Mouse (Mus musculus): ENCODE measurements around the gene Slc24a2.

Gene Slc24a2

DNA sequence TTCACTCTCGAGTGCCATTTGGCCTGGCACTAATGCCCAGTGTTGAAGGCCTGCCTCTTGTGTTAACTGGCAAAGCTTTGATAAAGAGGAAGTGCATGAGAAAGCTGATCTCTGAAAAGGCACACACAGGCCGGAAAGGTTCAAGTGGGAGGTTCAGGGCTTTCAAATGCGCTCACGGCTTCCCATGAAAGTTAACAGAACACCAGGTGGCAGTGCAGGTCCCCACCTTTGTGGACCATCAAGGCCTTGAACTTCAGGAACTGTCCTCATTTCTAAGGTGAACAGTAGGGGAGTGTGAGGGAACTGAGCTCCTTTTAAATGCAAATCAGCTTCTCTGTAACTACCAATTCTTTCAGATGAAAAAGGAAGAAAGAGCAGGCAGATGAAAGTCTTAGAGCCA is 110.5 kb downstream of the Slc24a2 start:
- no peak for DNase-seq (ENCODE audit: low spot score in 2 of 2)

DNA sequence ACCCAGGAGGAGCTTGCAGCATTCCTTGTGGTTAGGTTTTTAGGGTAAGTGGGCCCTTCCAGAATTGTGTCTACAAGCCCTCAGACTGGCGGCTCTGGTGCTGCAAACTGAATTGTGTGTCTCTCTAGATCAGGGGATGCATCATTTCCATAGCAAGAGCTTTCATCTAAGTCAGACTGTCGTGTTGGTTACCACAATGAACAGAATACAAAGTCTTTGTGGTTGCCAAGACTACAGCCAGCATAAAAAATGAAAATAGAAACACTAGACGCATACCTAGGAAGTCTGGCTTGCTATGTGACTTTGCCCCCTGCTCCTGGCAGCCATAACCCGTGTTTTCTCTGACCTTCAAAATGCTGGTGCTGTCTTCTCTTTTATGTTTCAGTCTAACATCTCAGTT is 114.6 kb downstream of the Slc24a2 start:
- DNase-seq (ENCODE audit: low spot score in 2 of 2) = no peak

DNA sequence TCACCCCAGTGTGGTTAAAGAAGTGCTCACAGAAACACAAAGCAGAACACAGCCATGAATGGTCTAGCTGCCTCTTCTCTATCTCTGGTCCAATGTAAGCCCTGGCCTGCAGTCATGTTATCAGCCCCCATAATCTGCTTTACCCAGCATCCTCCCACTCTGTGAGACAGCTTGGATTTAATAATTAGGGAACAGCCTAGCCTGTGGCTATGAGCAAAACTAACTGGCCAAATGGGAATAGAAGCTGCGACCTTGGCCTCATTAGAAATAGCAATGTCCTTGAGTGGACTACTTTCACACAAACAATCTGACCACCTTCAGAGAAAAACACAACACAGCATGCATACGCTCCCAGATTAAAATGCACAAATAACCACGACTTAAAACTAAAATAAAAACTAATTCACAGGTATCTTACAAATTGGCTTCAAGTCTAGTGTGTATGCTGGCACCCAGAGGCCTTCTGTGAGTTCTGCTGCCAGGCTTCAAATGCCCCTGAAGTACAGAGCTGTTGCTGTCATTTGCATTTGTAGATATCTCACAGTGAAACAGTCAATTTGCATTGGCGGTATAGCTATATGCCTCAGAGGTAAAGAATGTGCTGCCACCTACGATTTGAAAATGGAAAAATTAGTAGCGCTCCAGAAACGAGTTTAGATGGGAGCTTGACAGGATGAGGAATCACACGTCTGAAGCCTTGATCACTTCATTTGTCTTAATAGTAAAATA is 120.8 kb downstream of the Slc24a2 start:
- DNase-seq (ENCODE audit: low spot score in 2 of 2) = no peak

DNA sequence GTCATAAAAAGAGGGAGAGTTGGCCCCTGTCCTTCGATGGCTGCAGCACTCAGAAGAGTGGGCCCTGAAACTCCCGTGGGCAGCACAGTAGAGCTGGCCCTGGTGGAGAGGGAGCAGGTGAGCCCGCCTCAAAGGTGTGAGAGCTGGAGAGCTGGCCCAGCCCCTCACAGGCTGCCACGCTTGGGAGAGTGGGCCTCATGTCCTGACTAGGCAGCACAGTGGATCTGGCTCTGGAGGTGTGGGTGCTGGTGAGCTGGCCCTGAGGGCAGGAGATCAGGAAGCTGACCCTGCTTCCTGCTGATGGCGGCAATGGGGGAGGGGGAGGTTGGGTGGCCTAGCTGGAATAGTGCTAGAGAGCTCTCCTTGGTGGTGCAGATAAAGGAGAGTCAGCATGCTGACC is 129.3 kb downstream of the Slc24a2 start:
- DNase-seq (ENCODE audit: low spot score in 2 of 2) = no peak

DNA sequence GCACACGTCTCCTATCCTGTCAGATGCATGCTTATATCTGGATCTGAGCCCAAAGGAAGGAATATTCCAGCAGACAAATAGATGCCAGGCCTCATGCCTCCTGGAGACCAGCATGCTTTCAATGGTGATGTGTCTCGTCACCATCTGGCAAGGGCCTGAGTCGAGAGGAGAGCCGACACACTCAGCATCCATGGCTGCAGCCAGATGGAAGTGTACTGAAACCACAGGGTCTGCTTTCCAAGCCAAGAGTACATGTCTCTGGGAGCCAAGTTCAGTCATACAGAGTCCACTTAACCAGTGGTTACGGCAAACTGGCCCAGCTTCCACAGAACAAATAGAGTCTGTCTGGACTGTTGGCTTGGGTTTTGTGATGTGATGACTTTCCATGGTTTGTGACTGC is 134.1 kb downstream of the Slc24a2 start:
- DNase-seq (ENCODE audit: low spot score in 2 of 2) = peak; percentile 72 to 77

DNA sequence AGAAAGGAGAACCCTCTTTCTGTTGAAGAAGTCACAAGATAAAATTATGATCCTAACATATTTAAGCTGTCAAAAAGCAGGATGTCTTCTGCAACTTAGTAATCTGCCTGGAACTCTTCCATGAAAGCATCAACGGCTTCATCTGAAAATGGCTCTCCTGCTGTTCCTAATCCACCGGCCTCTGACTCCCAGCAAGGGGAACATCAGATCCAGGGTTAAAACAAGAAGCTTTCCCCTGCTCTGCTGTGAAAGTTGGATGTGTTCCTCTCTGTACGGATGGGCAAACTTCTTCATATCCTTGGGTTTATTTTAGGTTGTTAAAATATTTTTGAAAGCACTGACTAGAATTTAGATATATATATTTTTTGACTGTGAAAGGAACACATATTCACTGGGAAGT is 136.7 kb downstream of the Slc24a2 start:
- DNase-seq (ENCODE audit: low spot score in 2 of 2) = peak; percentile 13 to 27

DNA sequence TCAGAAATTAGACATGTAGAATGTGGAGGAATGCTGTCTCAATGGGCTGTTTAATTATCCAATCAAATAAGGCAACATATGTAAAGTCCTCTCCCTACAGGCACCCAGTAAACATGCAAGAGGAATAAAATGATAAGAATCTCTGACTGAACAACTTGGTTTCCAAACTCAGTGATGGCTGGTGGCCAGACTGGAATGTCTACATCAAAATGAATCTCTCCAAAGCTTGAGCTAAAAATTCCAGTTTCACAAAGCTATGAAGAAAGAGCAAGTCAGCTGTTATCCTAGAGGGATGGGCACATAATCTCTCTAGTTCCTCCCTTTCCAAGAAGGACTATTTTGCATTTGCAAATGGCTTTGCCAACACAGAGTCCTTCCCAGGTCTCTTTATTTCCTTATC is 139.4 kb downstream of the Slc24a2 start:
- DNase-seq (ENCODE audit: low spot score in 2 of 2) = peak in 1 of 2 experiments; percentile 3

DNA sequence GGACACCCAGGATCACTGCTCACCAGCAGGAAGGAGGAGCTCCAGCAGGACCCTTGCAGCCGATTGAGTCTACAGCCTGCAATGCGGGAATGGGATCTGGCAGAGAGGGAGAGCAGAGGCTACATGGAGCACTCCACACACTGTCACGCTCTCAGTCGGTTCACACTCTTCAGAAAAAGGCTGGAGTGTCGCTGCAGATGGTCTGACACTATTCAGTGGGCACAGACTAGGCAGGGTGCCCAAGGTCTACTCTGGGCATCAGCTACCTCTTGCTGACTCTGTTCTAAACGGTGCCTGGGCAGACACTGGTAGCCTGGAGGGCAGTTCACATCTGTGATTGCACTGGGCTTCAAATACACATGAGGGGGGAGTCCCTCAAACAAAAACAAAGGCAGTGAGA is 141.6 kb downstream of the Slc24a2 start:
- DNase-seq (ENCODE audit: low spot score in 2 of 2) = no peak

DNA sequence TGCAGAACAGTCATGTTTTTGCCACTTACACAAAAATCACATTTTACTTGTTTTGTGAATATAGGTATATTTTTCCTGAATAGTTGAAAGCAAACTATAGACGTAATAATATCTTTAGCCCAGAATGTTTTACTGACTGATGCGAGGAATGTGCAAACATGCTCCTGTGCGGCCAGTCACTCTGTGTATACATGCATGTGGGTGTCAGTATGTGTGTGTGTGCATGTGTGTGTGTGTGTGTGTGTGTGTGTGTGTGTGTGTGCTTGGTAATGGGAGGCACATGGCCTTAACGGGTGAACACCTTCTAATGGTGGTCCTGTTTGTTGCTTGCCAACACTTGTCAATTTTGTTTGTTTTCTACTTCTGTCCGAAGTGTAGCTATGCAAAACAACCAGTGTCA is 142.7 kb downstream of the Slc24a2 start:
- no peak for DNase-seq (ENCODE audit: low spot score in 2 of 2)

DNA sequence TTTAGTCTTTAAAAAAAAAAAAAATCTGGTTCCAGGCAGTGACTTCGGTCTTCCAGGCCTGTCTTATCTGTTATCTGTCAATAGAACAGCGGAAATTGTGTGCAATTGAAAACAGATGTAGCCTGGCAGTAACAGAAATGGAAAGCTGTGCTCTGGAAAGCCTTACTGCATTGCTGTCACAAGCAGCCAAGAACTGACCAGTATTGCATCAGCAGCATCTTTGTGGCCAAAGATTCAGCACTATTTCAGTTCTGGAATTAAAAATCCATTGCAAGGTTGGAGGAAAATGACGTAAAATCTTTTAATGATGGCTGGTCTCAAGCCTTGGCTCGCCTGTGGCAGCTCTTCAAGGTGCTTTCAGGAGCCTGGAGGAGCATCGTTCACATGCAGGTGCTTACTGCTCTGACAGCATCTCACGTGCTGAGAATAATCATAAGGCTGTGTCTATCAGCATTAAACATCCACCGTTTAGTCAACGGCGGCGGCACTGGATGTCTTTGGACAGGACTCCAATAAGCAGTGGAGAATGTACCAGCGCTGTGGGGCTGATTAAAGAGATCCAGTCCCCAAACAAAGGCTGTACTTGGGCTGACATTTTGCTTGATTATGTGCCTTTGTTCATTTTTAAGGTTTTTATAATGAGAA is 143.2 kb downstream of the Slc24a2 start:
- peak; percentile 67 to 70 for DNase-seq (ENCODE audit: low spot score in 2 of 2)

DNA sequence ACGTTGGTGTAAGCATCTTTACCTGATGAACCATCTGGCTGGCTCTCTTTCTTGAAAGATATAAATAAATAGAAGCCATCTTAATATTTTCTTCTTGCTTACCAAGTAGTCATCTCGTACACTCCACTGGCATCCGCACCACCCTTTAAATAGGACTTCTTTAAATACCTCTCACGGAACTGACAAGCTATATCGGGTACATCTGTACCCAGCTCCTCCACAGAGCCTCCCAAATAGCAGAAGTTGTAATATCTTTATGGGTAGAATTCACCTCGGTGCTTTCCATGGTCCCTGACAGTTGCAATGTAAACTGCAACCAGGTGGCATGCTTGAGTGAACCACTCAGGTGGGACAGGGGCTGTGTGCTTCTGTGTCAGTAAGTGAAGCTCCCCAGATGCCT is 149.0 kb downstream of the Slc24a2 start:
- DNase-seq (ENCODE audit: low spot score in 2 of 2) = no peak

DNA sequence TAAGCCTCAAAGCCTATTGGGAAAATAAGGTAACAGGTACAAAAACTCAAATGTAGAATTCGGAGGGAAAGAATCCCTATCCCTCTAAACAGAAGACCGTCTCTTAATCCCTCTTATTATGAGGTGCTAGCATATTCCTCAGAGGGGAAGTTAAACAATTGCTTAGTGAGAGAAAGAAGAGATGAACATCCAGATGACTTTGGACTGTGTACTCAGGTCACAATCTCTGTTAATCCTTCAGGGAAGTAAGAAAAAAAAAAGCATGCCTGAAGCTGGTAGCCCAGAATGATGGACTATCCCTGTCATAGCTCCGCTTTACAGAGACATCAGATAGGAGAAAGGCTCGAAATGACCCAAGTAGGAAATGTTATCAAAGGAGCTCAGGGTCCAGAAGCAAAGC is 151.0 kb downstream of the Slc24a2 start:
- no peak for DNase-seq (ENCODE audit: low spot score in 2 of 2)

DNA sequence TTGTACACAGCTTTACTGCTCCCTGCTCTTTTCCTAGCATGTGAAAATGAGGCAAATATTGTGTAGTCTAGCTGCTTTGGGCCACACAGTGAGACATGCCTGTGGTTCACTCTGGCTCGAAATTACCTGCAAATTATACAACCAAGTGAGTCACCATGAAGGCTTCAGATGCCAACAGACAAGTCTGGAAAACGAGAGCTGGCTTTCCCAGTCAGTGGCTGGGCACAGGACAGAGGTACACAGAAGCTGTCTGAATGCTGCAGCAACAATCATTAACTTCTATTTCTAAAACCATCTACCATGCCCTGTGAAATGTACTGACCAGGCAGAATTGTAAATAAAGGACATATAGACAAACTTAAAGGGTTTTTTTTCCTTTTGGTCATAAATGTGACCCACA is 151.6 kb downstream of the Slc24a2 start:
- DNase-seq (ENCODE audit: low spot score in 2 of 2) = no peak

DNA sequence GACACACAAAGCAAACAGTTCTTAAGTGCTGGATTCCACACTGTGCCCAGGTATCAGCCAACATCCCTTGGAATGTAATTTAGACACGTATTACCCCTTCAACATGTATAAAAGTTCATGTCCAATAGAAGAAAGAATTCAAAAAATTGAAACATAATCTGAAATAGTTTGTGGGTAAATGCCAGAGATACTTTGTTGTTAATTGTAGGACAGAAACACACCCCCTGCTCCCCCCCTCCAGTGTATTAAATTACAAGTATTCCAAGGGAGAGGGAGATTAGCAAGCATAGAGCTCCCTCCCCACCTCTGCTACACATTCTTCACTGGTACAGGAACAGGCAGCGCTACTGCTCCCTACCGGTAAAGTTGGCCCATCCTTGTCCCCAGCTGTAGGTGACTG is 154.5 kb downstream of the Slc24a2 start:
- no peak for DNase-seq (ENCODE audit: low spot score in 2 of 2)

DNA sequence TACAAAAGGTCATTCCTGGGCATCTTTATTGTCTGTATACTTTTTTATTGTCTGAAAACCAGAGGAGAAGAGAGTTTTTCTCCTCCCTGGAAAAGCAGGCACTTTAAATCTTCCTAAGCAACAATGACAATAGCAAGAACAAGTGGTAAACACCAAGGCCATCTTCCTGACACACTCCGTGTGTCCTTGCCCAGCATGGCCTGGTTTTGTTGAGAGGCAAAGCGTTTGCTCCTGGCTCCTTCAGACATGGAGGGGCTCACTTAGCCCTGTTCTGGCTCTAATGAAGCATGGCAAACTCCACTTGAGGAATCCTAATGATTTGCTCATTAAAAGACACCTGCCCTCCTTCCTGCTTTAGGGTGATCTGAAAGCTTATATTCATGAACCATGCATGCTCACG is 162.2 kb downstream of the Slc24a2 start:
- DNase-seq (ENCODE audit: low spot score in 2 of 2) = no peak

DNA sequence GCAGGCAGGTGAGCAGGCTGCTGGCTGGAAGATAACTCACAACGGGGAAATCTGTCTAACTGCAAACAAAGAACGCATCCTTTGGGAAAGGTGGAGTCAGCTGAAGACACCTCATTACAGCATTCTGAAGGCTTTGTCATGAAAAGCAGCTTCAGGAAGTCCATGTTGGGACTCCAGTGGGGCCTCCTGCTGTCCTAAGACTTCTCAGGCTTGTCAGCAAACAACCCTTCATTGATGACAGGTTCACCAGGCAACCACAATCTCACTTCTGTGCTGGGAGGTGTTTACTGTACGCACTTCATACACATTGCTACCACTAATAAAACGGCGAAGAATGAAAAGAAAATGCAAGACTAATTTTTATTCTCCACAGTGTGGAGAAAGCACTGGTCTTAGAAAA is 165.1 kb downstream of the Slc24a2 start:
- DNase-seq (ENCODE audit: low spot score in 2 of 2) = no peak

DNA sequence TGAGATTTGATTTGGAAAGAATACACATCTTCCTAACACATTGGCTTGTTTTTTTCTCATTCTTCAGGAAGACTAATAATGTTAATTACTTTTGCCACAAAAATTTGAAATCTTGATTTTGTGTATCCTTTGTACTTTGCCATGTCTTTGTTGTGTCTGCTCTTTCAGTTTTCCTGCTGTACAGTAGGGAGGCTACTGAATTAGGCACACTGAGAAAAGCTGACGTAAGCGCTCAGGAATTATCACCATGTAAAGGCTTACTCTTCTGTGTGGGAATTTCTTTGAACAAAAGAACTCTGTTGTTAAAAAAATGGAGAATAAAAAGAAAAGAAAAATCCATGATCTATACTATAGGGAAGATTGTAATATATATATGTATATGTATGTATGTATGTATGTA is 165.7 kb downstream of the Slc24a2 start:
- DNase-seq (ENCODE audit: low spot score in 2 of 2) = no peak

DNA sequence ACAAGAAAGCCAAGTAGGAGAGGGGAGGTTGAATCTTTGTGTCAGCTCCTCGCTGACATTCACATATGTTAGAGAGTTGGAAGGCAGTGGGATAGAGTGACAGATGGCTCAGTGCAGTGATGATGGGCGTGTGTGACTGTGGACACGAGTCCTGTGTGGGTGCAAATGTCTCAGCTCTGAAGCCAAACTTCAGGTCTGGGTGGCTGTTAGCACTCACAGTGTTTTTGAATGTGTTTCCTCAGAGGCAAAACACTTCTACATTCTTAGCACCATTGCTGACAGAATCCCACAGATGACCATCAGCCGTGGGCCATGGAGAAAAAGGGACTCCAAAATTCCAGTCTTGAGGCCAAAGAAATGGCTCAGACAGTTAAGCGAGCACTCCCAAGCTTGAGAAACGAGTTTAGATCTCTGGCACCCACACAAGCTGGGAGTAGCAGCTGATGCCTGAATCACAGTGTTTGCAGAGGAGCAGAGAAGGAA is 167.5 kb downstream of the Slc24a2 start:
- no peak for DNase-seq (ENCODE audit: low spot score in 2 of 2)

DNA sequence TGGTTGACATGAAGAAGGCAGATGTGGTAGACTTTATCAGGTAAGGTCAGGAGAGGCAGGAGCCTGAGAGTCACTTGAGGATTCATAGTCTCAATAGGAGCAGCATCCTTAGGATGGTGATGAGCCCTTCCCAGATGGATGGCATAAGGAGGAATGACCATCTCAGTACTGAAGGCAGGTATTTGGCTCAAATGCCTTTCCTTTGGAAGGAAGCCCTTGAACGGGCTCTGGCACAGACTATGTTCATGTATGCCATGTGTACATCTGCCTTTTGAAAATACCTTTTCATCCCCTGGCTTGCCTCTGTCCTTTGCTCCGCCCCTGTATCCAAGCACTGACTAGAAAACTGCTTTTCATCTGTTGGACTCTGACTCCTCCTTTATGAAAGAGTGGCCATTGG is 168.6 kb downstream of the Slc24a2 start:
- DNase-seq (ENCODE audit: low spot score in 2 of 2) = no peak

DNA sequence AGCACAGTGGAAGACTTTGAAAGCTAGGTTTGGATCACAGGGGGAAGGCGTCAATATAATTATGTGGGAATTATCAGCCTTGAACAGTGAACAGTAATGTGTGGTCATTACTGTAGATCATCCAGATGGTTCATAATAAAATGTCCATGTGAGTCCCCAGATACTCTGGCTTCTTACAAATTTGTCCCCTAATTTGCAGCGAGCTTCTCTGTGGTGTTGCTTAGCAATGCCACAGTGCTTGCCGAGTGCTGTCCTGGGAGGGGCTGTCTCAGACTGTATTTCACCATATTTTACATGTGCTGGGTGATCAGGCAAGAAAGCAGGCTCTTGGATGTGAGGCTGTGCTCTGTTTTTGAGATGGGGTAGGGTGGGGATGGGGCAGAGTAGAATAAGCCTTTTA is 172.7 kb downstream of the Slc24a2 start:
- DNase-seq (ENCODE audit: low spot score in 2 of 2) = no peak

DNA sequence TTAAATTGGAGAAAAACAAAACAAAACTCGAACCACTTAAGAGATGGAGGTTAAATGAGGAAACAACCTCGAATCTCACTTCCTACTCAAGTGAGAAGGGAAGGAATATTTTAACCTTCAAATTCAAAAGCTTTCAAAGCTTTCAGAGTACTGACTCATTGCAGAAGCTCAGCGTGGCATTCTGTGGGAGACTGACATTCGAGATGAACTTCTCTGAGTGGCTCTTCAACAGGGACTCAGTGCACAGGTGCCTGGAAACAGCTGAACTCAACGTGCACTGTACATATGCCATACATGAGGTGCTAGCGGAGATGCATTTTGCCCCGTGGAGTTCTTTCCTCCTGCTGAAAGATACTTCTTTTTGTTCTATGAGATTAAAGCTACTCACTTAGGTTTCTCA is 174.5 kb downstream of the Slc24a2 start:
- no peak for DNase-seq (ENCODE audit: low spot score in 2 of 2)

DNA sequence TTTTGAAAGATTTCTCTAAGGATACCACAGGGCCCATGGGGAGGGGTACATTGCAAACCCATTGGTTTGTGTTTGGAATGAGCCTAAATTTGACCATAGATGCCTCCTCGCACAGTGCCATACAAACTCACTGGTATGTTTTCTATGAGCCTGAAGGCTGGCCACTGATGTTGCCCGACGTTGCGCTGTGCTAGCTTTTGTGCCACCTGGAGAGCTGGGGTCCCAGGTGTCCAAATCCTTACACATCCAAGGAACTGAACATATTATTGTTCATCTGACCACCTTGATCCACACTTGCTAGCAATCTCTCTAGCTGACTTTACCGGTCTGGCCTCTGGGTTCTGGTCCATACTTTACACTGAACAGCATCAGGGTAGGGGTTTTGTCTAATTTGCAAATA is 177.4 kb downstream of the Slc24a2 start:
- no peak for DNase-seq (ENCODE audit: low spot score in 2 of 2)

DNA sequence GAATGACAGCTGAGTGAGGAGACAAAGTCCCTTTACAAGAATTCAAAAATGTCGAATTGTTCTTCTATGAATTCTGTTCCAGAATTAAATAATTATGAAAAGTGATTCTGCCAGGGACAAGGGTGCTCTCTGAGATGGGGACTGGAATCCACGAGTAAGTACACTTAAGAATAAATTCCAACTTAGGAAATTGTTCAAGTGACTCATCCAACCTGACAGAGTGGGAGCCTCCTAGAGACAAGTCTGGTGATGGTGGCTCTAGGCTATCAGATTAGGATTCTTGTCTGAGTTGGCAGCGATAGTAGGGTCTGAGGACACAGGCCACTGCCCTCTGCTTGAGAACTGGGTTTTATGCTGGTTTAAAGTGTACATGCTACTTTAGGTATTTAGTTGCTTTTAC is 181.2 kb downstream of the Slc24a2 start:
- no peak for DNase-seq (ENCODE audit: low spot score in 2 of 2)

DNA sequence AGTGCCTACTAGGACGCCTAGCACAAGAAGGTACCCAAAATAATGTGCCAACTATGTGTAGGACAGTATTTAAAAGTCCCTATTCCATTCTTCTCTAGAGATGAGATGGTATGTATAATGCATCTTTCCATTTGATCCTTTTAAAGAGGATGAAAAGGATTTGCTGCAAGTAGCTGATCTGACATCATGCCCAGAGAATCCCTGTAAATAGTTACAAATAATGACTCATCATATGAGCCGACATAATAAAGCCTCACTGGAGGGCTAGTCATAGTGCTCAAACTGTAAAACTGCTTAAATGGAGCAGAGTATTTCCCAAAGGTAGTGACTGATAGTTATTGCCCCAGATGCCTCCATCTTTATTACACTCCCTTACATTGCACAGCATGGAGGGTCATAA is 183.1 kb downstream of the Slc24a2 start:
- no peak for DNase-seq (ENCODE audit: low spot score in 2 of 2)
